Mouse (Mus musculus) midbrain, embryonic 13.5 days (tissue): Measurements from ENCODE around the gene Dusp8. TPM values are rescaled to one million over a fixed set of nuclear protein-coding genes. Genes with fewer than 3 reads are reported as not detected.
"Not testable (repeated sequence)": the region's sequence is repeated elsewhere in the genome, so short reads cannot be mapped to it uniquely, and the experiment has no call there.

Source experiments
- ATAC-seq: fragments of 200-750 bp; cut with Nextera tagmentation; 2 replicates; pipeline ENCODE4 v1.8.0; 2017; ENCODE audit warnings: mild to moderate bottlenecking, moderate TSS enrichment, moderate library complexity
- H3K27ac ChIP-seq: fragments of 300-500 bp; sonication (generic); 2 replicates; pipeline ENCODE4 v1.5.1; 2015; ENCODE audit warnings: inconsistent platforms, mild to moderate bottlenecking, moderate library complexity
- H3K27me3 ChIP-seq: fragments of 300-500 bp; sonication (generic); 2 replicates; pipeline ENCODE4 v1.6.1; 2015; ENCODE audit warnings: mild to moderate bottlenecking, inconsistent platforms
- H3K36me3 ChIP-seq: fragments of 300-500 bp; sonication (generic); 2 replicates; pipeline ENCODE4 v1.6.1; 2015; ENCODE audit warnings: mild to moderate bottlenecking, inconsistent platforms
- H3K4me1 ChIP-seq: fragments of 300-500 bp; sonication (generic); replicated peaks from 2 replicates; pipeline ENCODE4 v1.6.1; 2015; ENCODE audit warnings: inconsistent platforms
- H3K4me2 ChIP-seq: fragments of 300-500 bp; sonication (generic); replicated peaks from 2 replicates; pipeline ENCODE4 v1.6.1; 2015; ENCODE audit warnings: moderate library complexity, mild to moderate bottlenecking, inconsistent platforms
- H3K4me3 ChIP-seq: fragments of 300-500 bp; sonication (generic); replicated peaks from 2 replicates; pipeline ENCODE4 v1.5.1; 2015; ENCODE audit warnings: mild to moderate bottlenecking, inconsistent platforms
- H3K9ac ChIP-seq: fragments of 300-500 bp; sonication (generic); replicated peaks from 2 replicates; pipeline ENCODE4 v1.6.1; 2015; ENCODE audit warnings: mild to moderate bottlenecking, inconsistent platforms
- H3K9me3 ChIP-seq: fragments of 300-500 bp; sonication (generic); 2 replicates; pipeline ENCODE4 v1.6.1; 2016; ENCODE audit warnings: mild to moderate bottlenecking, inconsistent platforms
- WGBS: fragments of 180-500 bp; shearing (Covaris S2); methylation state at CpG from one replicate; pipeline ENCODE4 v1.1.7; 2015; 5-methylcytosine and 5-hydroxymethylcytosine counted together
- polyA plus RNA-seq: library from polyadenylated mRNA; unstranded; fragments of >200 nt; fragmentation: Nextera tagmentation; extraction: Ambion mirVana; gene quantifications from 2 replicates; pipeline ENCODE4 v1.2.1, GENCODE M21; 2015

The Dusp8 gene
- 66.0 and 69.1 TPM in 2 replicates for polyA plus RNA-seq

DNA sequence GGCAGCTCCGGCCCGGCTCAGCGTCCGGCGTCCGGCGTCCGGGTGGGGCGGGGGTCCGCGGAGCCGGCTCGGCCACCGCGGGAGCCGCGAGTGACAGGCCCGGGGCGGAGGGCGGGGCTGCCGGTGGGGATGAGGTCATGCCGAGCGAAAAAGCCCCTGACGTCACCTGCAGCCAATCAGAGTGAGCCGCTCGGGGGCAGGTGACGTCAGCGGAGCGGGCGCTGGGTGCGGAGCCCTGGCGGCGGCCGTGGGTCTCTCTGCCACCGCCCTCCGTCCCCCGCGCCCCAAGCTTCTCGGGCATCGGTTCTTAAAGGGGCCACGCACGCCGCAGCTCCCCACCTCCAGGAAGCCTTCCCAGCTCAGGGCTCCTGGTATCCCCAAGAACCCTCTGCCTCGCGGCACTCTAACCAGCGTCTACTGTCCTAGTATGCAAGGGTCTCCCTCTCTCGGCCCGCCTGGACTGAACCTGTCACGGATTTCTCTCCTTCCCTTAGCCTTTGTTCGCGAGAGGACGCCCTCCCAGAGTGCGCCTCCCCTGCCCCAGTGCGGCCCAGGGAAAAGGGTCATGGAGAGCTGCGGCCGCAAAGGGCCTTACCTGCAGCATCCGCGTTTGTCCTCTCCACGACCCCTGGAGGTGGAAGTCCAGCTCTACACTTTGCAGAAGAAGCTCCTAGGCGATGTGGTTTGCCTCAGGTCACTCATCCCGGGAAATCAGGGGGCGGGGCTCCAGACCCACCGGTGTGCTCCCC lies at the start of gene Dusp8:
TSS of gene Dusp8 (minus strand) at position 661 of the 749 bp plus-strand sequence.
- Histone ChIP-seq H3K36me3 (no peaks in the 10 kb centered on the region), H3K9me3 (no peaks in the 10 kb centered on the region), H3K27me3 (peaks cover 11% of the 10 kb centered on the region), H3K4me1 (peaks cover 56% of the 10 kb centered on the region), H3K9ac (peak within 1 kb of the TSS; percentile 96), H3K4me2 (peak within 1 kb of the TSS; percentile 82), H3K27ac (peak within 1 kb of the TSS; percentile 94), H3K4me3 (peak within 1 kb of the TSS; percentile 77)
- peak; percentile 71 for ATAC-seq
- under 1% methylated on average over 56 of the region's 63 CpGs for WGBS

DNA sequence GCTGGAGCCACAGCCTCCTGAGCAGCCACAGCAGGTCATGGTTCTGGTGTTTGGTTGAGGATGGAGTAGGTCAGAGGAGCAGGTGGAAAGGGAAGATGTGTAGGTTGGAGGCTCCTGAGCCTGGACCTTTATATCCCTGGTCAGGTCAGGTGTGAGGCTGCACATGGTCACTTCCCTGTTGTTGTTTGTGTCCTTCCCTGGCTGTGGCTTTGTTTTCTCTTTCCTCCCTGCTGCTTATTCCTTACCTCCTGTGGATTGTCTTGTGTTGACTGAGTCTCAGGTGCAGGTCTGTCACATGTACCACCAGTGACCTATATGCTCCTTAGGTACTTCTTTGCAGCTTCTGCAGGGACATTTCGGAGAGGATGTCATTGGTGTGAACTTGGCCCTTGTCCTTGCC lies 48.9 kb upstream of the Dusp8 start, which contains the start of gene Gm45337:
TSS of gene Gm45337 (minus strand) at position 101 of the 400 bp plus-strand sequence.
- H3K9ac ChIP-seq: no peak within 1 kb of the TSS
- no peaks in the 10 kb centered on the region for H3K9me3 ChIP-seq
- no peak within 1 kb of the TSS for H3K27ac ChIP-seq
- 81% methylated on average over 1 of the region's 1 CpGs for WGBS
- H3K27me3 ChIP-seq: no peaks in the 10 kb centered on the region; the same call in 1 of the 2 replicates
- no peak within 1 kb of the TSS for H3K4me3 ChIP-seq
- no peaks in the 10 kb centered on the region for H3K4me1 ChIP-seq
- H3K36me3 ChIP-seq: no peaks in the 10 kb centered on the region
- no peak for ATAC-seq
- no peak within 1 kb of the TSS for H3K4me2 ChIP-seq

DNA sequence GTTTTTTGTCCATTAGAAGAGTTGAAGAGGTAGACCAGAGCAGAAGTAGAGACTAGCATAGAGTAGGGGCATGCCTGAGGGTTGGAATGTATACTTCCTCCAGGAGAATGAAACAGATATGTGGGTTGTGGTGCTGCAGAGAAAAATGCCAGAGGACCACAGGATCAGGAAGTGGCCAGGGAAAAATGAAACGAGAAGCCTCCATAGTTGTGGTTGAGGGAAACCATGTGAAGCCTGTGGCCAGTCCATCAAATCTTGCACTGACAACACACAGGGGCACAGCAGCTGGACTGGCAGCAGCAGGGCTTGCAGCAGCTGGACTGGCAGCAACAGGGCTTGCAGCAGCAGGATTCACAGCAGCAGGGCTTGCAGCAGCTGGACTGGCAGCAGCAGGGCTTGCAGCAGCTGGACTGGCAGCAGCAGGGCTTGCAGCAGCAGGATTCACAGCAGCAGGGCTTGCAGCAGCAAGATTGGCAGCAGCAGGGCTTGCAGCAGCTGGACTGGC lies 47.9 kb upstream of the Dusp8 start:
- H3K9ac ChIP-seq, H3K4me1 ChIP-seq, ATAC-seq, H3K27me3 ChIP-seq, H3K36me3 ChIP-seq, H3K27ac ChIP-seq, H3K9me3 ChIP-seq, H3K4me2 ChIP-seq, H3K4me3 ChIP-seq: not testable (repeated sequence)
- WGBS: 71% methylated on average over 1 of the region's 1 CpGs

GRCm38 (mm10) chr7:142140696-142141095 lies 45.1 kb upstream of the Dusp8 start:
- H3K9ac ChIP-seq: no peak overlapping the region
- 65% methylated on average over 1 of the region's 1 CpGs for WGBS

DNA sequence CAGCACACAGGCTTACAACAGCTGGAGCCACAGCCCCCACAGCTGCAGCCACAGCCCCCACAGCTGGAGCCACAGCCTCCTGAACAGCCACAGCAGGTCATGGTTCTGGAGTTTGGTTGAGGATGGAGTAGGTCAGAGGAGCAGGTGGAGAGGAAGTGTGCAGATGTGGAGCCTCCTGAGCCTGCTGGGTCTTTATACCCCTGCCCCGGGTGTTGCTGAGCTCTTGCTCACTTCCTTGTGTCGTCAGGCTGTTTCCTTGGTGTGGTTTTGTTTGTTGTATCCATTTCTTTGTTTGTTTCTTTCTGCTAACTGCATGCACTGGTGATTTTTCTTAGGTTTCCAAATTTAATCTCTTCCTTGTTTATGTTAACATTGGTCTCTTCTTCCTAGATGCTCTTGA lies 40.3 kb upstream of the Dusp8 start, which contains the start of gene Gm39115:
TSS of gene Gm39115 (minus strand) at position 101 of the 400 bp plus-strand sequence.
- 57% methylated on average over 2 of the region's 2 CpGs for WGBS
- not testable (repeated sequence) for H3K9ac ChIP-seq, H3K27ac ChIP-seq, H3K4me1 ChIP-seq, H3K27me3 ChIP-seq, H3K9me3 ChIP-seq, H3K4me2 ChIP-seq, H3K4me3 ChIP-seq, H3K36me3 ChIP-seq, ATAC-seq

More at GRCm38 (mm10) chr7:142140696-142141095, 45.1 kb upstream of the Dusp8 start:
- no peak overlapping the region for H3K4me2 ChIP-seq
- no peaks in the 10 kb centered on the region; the same call in 1 of the 2 replicates for H3K27me3 ChIP-seq
- H3K36me3 ChIP-seq: no peaks in the 10 kb centered on the region
- no peak overlapping the region for H3K27ac ChIP-seq
- H3K4me1 ChIP-seq: no peaks in the 10 kb centered on the region
- ATAC-seq: no peak
- no peaks in the 10 kb centered on the region for H3K9me3 ChIP-seq
- H3K4me3 ChIP-seq: no peak overlapping the region

DNA sequence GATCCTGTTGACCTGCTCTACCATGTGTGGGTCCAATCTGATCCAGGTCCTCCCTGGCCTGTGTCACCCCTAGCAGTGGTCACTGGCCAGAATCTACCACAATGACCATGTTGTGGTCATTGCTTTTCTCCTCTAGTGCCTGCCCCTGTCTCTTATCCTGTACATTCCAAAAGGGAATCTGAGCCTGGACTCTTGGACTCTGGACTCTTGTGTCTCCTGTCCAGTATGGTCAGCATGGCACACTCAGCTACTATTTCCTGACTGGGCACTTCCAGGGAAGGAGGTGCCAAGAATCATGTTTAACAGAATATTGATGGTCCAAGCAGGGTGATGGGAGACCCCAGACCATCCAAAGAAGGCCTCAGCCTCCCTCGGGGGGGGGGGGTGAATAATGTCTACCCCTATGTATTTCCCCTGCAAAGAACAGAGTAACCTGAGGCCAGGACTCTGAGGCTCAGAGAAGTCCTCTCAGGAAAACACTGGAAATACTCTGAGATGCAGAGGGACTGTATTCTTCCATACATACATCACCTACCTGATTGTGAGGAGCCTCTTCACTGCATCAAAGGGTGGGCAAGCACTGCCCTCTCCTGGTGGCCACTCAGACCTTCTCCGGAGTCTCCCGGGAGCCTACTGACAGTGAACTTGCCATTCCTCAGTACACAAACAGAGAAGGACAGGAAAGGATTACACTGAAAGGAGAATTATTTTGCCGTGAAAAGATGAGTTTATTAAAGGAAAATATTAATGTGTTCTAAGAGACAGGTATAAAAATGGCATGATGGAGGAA lies 38.8 kb upstream of the Dusp8 start:
- Histone ChIP-seq H3K27me3 (no peaks in the 10 kb centered on the region), H3K9me3 (no peaks in the 10 kb centered on the region), H3K9ac (no peak overlapping the region), H3K36me3 (no peaks in the 10 kb centered on the region), H3K4me2 (no peak overlapping the region), H3K27ac (no peak overlapping the region), H3K4me1 (no peaks in the 10 kb centered on the region), H3K4me3 (no peak overlapping the region)
- ATAC-seq: no peak
- 61% methylated on average over 4 of the region's 4 CpGs for WGBS

- no peak overlapping the region for H3K27ac ChIP-seq
- no peaks in the 10 kb centered on the region for H3K27me3 ChIP-seq
- 67% methylated on average over 4 of the region's 4 CpGs for WGBS
- no peak overlapping the region for H3K9ac ChIP-seq
- ATAC-seq: no peak
- no peak overlapping the region for H3K4me2 ChIP-seq
- no peaks in the 10 kb centered on the region for H3K9me3 ChIP-seq
- H3K4me1 ChIP-seq: no peaks in the 10 kb centered on the region
- no peaks in the 10 kb centered on the region for H3K36me3 ChIP-seq
- no peak overlapping the region for H3K4me3 ChIP-seq
These were observed 33.2 kb upstream of the Dusp8 start for GRCm38 (mm10) chr7:142128843-142129242.

- ATAC-seq: not testable (repeated sequence)
These were observed 25.0 kb upstream of the Dusp8 start, which contains the start of gene Gm45618 for GRCm38 (mm10) chr7:142120629-142121028. TSS of gene Gm45618 (minus strand) at chr7:142120729.

GRCm38 (mm10) chr7:142119632-142120031 lies 24.0 kb upstream of the Dusp8 start:
- Histone ChIP-seq H3K9me3 (no peaks in the 10 kb centered on the region), H3K4me3 (no peak overlapping the region), H3K27ac (no peak overlapping the region), H3K4me1 (no peaks in the 10 kb centered on the region), H3K27me3 (no peaks in the 10 kb centered on the region), H3K36me3 (no peaks in the 10 kb centered on the region), H3K9ac (no peak overlapping the region), H3K4me2 (no peak overlapping the region)
- 15% methylated on average over 5 of the region's 5 CpGs for WGBS
- no peak for ATAC-seq

More at GRCm38 (mm10) chr7:142120629-142121028, 25.0 kb upstream of the Dusp8 start, which contains the start of gene Gm45618:
- not testable (repeated sequence) for H3K27me3 ChIP-seq, H3K4me2 ChIP-seq, H3K4me1 ChIP-seq, H3K36me3 ChIP-seq, H3K9ac ChIP-seq, H3K9me3 ChIP-seq, H3K4me3 ChIP-seq, H3K27ac ChIP-seq
- WGBS: 94% methylated on average over 1 of the region's 1 CpGs

GRCm38 (mm10) chr7:142104747-142105146 lies 9.1 kb upstream of the Dusp8 start:
- Histone ChIP-seq H3K4me1 (no peaks in the 10 kb centered on the region), H3K4me2 (no peak overlapping the region), H3K36me3 (no peaks in the 10 kb centered on the region), H3K9me3 (no peaks in the 10 kb centered on the region), H3K27ac (no peak overlapping the region), H3K27me3 (no peaks in the 10 kb centered on the region), H3K9ac (no peak overlapping the region), H3K4me3 (no peak overlapping the region)
- WGBS: 60% methylated on average over 5 of the region's 5 CpGs
- ATAC-seq: no peak

- peak; percentile 57 for ATAC-seq
- no peaks in the 10 kb centered on the region for H3K9me3 ChIP-seq
- WGBS: 10% methylated on average over 9 of the region's 9 CpGs
- no peak overlapping the region for H3K4me3 ChIP-seq
- H3K27ac ChIP-seq: no peak overlapping the region
- H3K27me3 ChIP-seq: peaks cover 11% of the 10 kb centered on the region
- H3K9ac ChIP-seq: no peak overlapping the region
- no peaks in the 10 kb centered on the region for H3K36me3 ChIP-seq
- H3K4me2 ChIP-seq: peak overlapping the region; percentile 16; the same call in 1 of the 2 replicates
- H3K4me1 ChIP-seq: peaks cover 31% of the 10 kb centered on the region
These were observed 2.1 kb upstream of the Dusp8 start for GRCm38 (mm10) chr7:142097776-142098175.

- WGBS: 78% methylated on average over 4 of the region's 4 CpGs
- Histone ChIP-seq H3K4me1 (peaks cover 42% of the 10 kb centered on the region), H3K36me3 (no peaks in the 10 kb centered on the region), H3K9me3 (no peaks in the 10 kb centered on the region), H3K27me3 (peaks cover 11% of the 10 kb centered on the region), H3K9ac (no peak overlapping the region), H3K4me3 (peak overlapping the region; percentile 77; the same call in 1 of the 2 replicates), H3K4me2 (no peak overlapping the region; the same call in 1 of the 2 replicates), H3K27ac (no peak overlapping the region)
- no peak for ATAC-seq
These were observed 1.1 kb upstream of the Dusp8 start for GRCm38 (mm10) chr7:142096701-142097100.
